Mouse (Mus musculus) intestine, embryonic 14.5 days (tissue): ENCODE data around the gene Rgs6. TPM values are rescaled to one million over a fixed set of nuclear protein-coding genes. Genes with fewer than 3 reads are reported as not detected.

Experiments used
- ATAC-seq: fragments of 200-750 bp; cut with Nextera tagmentation; replicated peaks from 2 replicates; pipeline ENCODE4 v1.8.0; 2017; ENCODE audit warnings: low read depth, moderate number of reproducible peaks, moderate TSS enrichment, moderate library complexity; ENCODE audit not compliant: low FRiP score, low TSS enrichment
- DNase-seq: peaks from one replicate; pipeline ENCODE4 v3.0.0-alpha.2; 2018; ENCODE audit warnings: low spot score
- H3K27ac ChIP-seq: fragments of 300-500 bp; sonication (generic); 2 replicates; pipeline ENCODE4 v1.5.1; 2014; ENCODE audit warnings: low read depth, mild to moderate bottlenecking, control low read depth
- H3K27me3 ChIP-seq: fragments of 300-500 bp; sonication (generic); replicated peaks from 2 replicates; pipeline ENCODE4 v1.6.1; 2014; ENCODE audit warnings: low read length, control low read depth; ENCODE audit not compliant: control insufficient read depth, insufficient read depth
- H3K36me3 ChIP-seq: fragments of 300-500 bp; sonication (generic); 2 replicates; pipeline ENCODE4 v1.6.1; 2014; ENCODE audit warnings: low read length, control low read depth; ENCODE audit not compliant: control insufficient read depth, insufficient read depth
- H3K4me1 ChIP-seq: fragments of 300-500 bp; sonication (generic); replicated peaks from 2 replicates; pipeline ENCODE4 v1.6.1; 2014; ENCODE audit warnings: low read length, control low read depth, mixed read lengths; ENCODE audit not compliant: control insufficient read depth, insufficient read depth
- H3K4me2 ChIP-seq: fragments of 300-500 bp; sonication (generic); 2 replicates; pipeline ENCODE4 v1.6.1; 2014; ENCODE audit warnings: low read length
- H3K4me3 ChIP-seq: fragments of 300-500 bp; sonication (generic); 2 replicates; pipeline ENCODE4 v1.5.1; 2014; ENCODE audit warnings: low read depth, low read length, control low read depth, mixed read lengths
- H3K9ac ChIP-seq: fragments of 300-500 bp; sonication (generic); 2 replicates; pipeline ENCODE4 v1.6.1; 2014; ENCODE audit warnings: mild to moderate bottlenecking, low read length
- H3K9me3 ChIP-seq: fragments of 300-500 bp; sonication (generic); 2 replicates; pipeline ENCODE4 v1.6.1; 2016; ENCODE audit warnings: low read length, control low read depth; ENCODE audit not compliant: control insufficient read depth
- WGBS: fragments of 180-500 bp; shearing (Covaris S2); extraction: QIAGEN DNeasy Blood & Tissue Kit; methylation state at CpG from one replicate; pipeline ENCODE4 v1.1.7; 2014; 5-methylcytosine and 5-hydroxymethylcytosine counted together
- polyA plus RNA-seq: library from polyadenylated mRNA; unstranded; fragments of >200 nt; fragmentation: Nextera tagmentation; extraction: Ambion mirVana; gene quantifications from 2 replicates; pipeline ENCODE4 v1.2.1, GENCODE M21; 2014

The Rgs6 gene
- polyA plus RNA-seq, 1 experiment from 2014 or later, result 1.9 TPM

GRCm38 (mm10) chr12:82710376-82710775, 122.3 kb downstream of the Rgs6 start:
- Histone ChIP-seq H3K9ac (no peak overlapping the region), H3K36me3 (no peaks in the 10 kb centered on the region), H3K4me3 (no peak overlapping the region), H3K9me3 (no peaks in the 10 kb centered on the region), H3K27ac (no peak overlapping the region), H3K27me3 (no peaks in the 10 kb centered on the region), H3K4me2 (no peak overlapping the region), H3K4me1 (no peaks in the 10 kb centered on the region)
- no peak for DNase-seq
- no peak for ATAC-seq

GRCm38 (mm10) chr12:82714284-82714683, 126.2 kb downstream of the Rgs6 start:
- Histone ChIP-seq H3K4me2 (no peak overlapping the region), H3K9me3 (no peaks in the 10 kb centered on the region), H3K9ac (no peak overlapping the region), H3K4me3 (no peak overlapping the region), H3K4me1 (no peaks in the 10 kb centered on the region), H3K27me3 (no peaks in the 10 kb centered on the region), H3K36me3 (no peaks in the 10 kb centered on the region), H3K27ac (no peak overlapping the region)
- 64% methylated on average over 2 of the region's 2 CpGs for WGBS
- no peak for DNase-seq
- ATAC-seq, result no peak

GRCm38 (mm10) chr12:82723017-82723540, 135.0 kb downstream of the Rgs6 start:
- Histone ChIP-seq H3K9ac (no peak overlapping the region), H3K36me3 (no peaks in the 10 kb centered on the region), H3K27me3 (no peaks in the 10 kb centered on the region), H3K27ac (no peak overlapping the region), H3K4me3 (no peak overlapping the region), H3K9me3 (no peaks in the 10 kb centered on the region), H3K4me2 (no peak overlapping the region), H3K4me1 (0 out of 2 replicates have a peak, but pooled peaks cover 2% of the 10 kb centered on the region)
- 85% methylated on average over 8 of the region's 8 CpGs for WGBS
- no peak for ATAC-seq
- DNase-seq, result no peak

GRCm38 (mm10) chr12:82726255-82726654, 138.2 kb downstream of the Rgs6 start:
- H3K36me3 ChIP-seq, result no peaks in the 10 kb centered on the region
- H3K4me2 ChIP-seq, result no peak overlapping the region
- H3K4me3 ChIP-seq, result no peak overlapping the region
- H3K4me1 ChIP-seq, result no peaks in the 10 kb centered on the region
- H3K9me3 ChIP-seq, result no peaks in the 10 kb centered on the region
- H3K27me3 ChIP-seq, result no peaks in the 10 kb centered on the region
- no peak for DNase-seq
- no peak overlapping the region for H3K27ac ChIP-seq
- 89% methylated on average over 4 of the region's 4 CpGs for WGBS
- no peak overlapping the region for H3K9ac ChIP-seq
- ATAC-seq, result no peak

DNA sequence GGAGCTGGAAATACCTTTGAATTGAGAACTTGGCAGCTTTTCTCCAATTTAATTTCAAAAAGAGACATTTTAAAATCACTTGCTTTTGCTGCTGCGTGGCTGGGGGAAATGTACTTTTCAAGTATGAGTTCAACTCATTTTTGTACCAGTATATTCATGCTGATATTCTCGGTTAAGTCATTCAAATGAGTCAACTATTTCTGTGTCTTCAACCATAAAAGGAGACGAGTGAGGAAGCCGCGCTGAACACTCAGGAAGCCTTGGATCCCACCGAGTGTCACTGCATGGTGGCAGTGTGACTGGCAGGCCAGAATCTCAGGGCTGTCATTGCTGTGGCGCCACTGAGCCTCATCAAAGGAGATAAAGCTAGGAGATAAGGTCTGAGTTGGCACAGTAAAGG, 143.5 kb downstream of the Rgs6 start:
- Histone ChIP-seq H3K36me3 (no peaks in the 10 kb centered on the region), H3K9me3 (no peaks in the 10 kb centered on the region), H3K4me2 (no peak overlapping the region), H3K27me3 (no peaks in the 10 kb centered on the region), H3K27ac (no peak overlapping the region), H3K4me1 (no peaks in the 10 kb centered on the region), H3K9ac (no peak overlapping the region), H3K4me3 (no peak overlapping the region)
- ATAC-seq (no peak), DNase-seq (no peak)
- WGBS, result 66% methylated on average over 7 of the region's 7 CpGs

DNA sequence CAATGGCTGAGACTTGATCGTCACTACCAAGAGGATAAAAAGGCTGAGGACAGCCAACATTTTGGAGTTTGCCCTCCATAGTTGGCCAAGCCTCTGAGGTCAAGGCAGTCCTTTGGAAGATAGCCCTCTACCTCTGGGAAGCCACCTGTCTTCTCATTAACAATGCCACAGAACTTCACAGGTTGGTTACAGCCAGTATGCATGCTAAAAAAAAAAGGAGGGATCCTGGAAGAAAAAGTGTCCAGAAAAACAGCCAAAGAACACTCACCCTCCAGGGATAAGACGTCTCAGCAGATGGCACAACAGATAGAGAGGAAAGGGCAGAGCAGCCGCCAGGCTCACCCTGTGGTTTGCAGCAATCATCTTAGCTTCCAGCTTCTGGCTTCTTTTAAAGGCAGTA, 154.9 kb downstream of the Rgs6 start:
- H3K36me3 ChIP-seq, result no peaks in the 10 kb centered on the region
- no peaks in the 10 kb centered on the region for H3K27me3 ChIP-seq
- no peak overlapping the region for H3K9ac ChIP-seq
- no peak overlapping the region for H3K4me3 ChIP-seq
- WGBS, result 79% methylated on average over 3 of the region's 3 CpGs
- no peaks in the 10 kb centered on the region for H3K4me1 ChIP-seq
- H3K4me2 ChIP-seq, result no peak overlapping the region
- no peak overlapping the region for H3K27ac ChIP-seq
- DNase-seq (no peak), ATAC-seq (no peak)
- no peaks in the 10 kb centered on the region for H3K9me3 ChIP-seq

- Histone ChIP-seq H3K27ac (no peak overlapping the region), H3K4me3 (no peak overlapping the region), H3K4me2 (no peak overlapping the region), H3K27me3 (no peaks in the 10 kb centered on the region), H3K36me3 (no peaks in the 10 kb centered on the region), H3K9me3 (no peaks in the 10 kb centered on the region), H3K4me1 (no peaks in the 10 kb centered on the region), H3K9ac (no peak overlapping the region)
- DNase-seq, result no peak
- WGBS, result 76% methylated on average over 3 of the region's 3 CpGs
- no peak for ATAC-seq
Measured at GRCm38 (mm10) chr12:82744026-82744425, 155.9 kb downstream of the Rgs6 start.

GRCm38 (mm10) chr12:82744826-82745225, 156.7 kb downstream of the Rgs6 start:
- WGBS, result 30% methylated on average over 3 of the region's 3 CpGs
- Histone ChIP-seq H3K4me2 (no peak overlapping the region), H3K9me3 (no peaks in the 10 kb centered on the region), H3K27me3 (no peaks in the 10 kb centered on the region), H3K27ac (no peak overlapping the region), H3K9ac (no peak overlapping the region), H3K4me3 (no peak overlapping the region), H3K36me3 (no peaks in the 10 kb centered on the region), H3K4me1 (no peaks in the 10 kb centered on the region)
- ATAC-seq (no peak), DNase-seq (no peak)

- DNase-seq (no peak), ATAC-seq (no peak)
- Histone ChIP-seq H3K4me3 (no peak overlapping the region), H3K27me3 (no peaks in the 10 kb centered on the region), H3K9ac (no peak overlapping the region), H3K4me2 (no peak overlapping the region), H3K27ac (no peak overlapping the region), H3K36me3 (no peaks in the 10 kb centered on the region), H3K9me3 (no peaks in the 10 kb centered on the region), H3K4me1 (no peaks in the 10 kb centered on the region)
- 75% methylated on average over 4 of the region's 4 CpGs for whole genome bisulfite sequencing
Measured at GRCm38 (mm10) chr12:82747099-82747498, 159.0 kb downstream of the Rgs6 start.
